Mouse (Mus musculus) liver, adult 2 months (tissue): Measurements from ENCODE around the gene Med8.

Experiments
- CTCF ChIP-seq: fragments of 200-500 bp; IDR thresholded peaks from 2 replicates; pipeline ENCODE4 v1.5.1; 2011; ENCODE audit warnings: low read depth, low read length, control low read depth
- POLR2A ChIP-seq: fragments of 200-500 bp; IDR thresholded peaks from 2 replicates; pipeline ENCODE4 v1.6.1; 2011; ENCODE audit warnings: low read length, control low read depth; ENCODE audit not compliant: insufficient read depth; ENCODE audit errors: extremely low read depth

GRCm38 (mm10) chr4:118387316-118387715 is 21.8 kb upstream of the Med8 start:
- TF ChIP-seq CTCF (no peak), POLR2A (no peak)
